Mouse (Mus musculus): ENCODE data around the gene Gm11938. TPM values are rescaled to one million over a fixed set of nuclear protein-coding genes. Genes with fewer than 3 reads are reported as not detected.

Gm11938 gene
- polyA plus RNA-seq, 1 experiment from 2014 or later, result not detected

GRCm38 (mm10) chr11:99559366-99559765 is 43.7 kb downstream of the Gm11938 start, which contains the start of gene Gm11939:
TSS of gene Gm11939 (minus strand) at chr11:99559466.
- WGBS, result 84% methylated on average over 9 of the region's 9 CpGs
- Histone ChIP-seq H3K4me3 (replicated peaks) (no peak within 1 kb of the TSS), H3K4me1 (replicated peaks) (no peaks in the 10 kb centered on the region), H3K9ac (no peak within 1 kb of the TSS), H3K4me2 (replicated peaks) (no peak within 1 kb of the TSS), H3K27me3 (replicated peaks) (no peaks in the 10 kb centered on the region), H3K9me3 (no peaks in the 10 kb centered on the region), H3K27ac (no peak within 1 kb of the TSS), H3K36me3 (no peaks in the 10 kb centered on the region)
- no peak for ATAC-seq

- no peaks in the 10 kb centered on the region for H3K36me3 ChIP-seq
- no peaks in the 10 kb centered on the region for H3K27me3 ChIP-seq (replicated peaks)
- no peak overlapping the region for H3K4me2 ChIP-seq (replicated peaks)
- H3K9ac ChIP-seq, result no peak overlapping the region
- no peak for ATAC-seq
- H3K9me3 ChIP-seq, result no peaks in the 10 kb centered on the region
- WGBS, result 56% methylated on average over 3 of the region's 3 CpGs
- no peak overlapping the region for H3K27ac ChIP-seq
- no peaks in the 10 kb centered on the region for H3K4me1 ChIP-seq (replicated peaks)
- H3K4me3 ChIP-seq (replicated peaks), result no peak overlapping the region
Measured at GRCm38 (mm10) chr11:99557976-99558745, 44.9 kb downstream of the Gm11938 start.

GRCm38 (mm10) chr11:99556753-99557152 is 46.4 kb downstream of the Gm11938 start, which contains the start of gene Krtap3-2:
TSS of gene Krtap3-2 (minus strand) at chr11:99556853.
- Histone ChIP-seq H3K4me1 (replicated peaks) (no peaks in the 10 kb centered on the region), H3K9me3 (no peaks in the 10 kb centered on the region), H3K4me2 (replicated peaks) (no peak within 1 kb of the TSS), H3K4me3 (replicated peaks) (no peak within 1 kb of the TSS), H3K27ac (no peak within 1 kb of the TSS), H3K36me3 (no peaks in the 10 kb centered on the region), H3K27me3 (replicated peaks) (no peaks in the 10 kb centered on the region), H3K9ac (no peak within 1 kb of the TSS)
- WGBS, result 92% methylated on average over 2 of the region's 2 CpGs
- ATAC-seq, result no peak

GRCm38 (mm10) chr11:99556195-99556594 is 46.9 kb downstream of the Gm11938 start:
- H3K36me3 ChIP-seq, result no peaks in the 10 kb centered on the region
- no peak overlapping the region for H3K4me3 ChIP-seq (replicated peaks)
- no peak overlapping the region for H3K4me2 ChIP-seq (replicated peaks)
- H3K27me3 ChIP-seq (replicated peaks), result no peaks in the 10 kb centered on the region
- H3K9ac ChIP-seq, result no peak overlapping the region
- H3K4me1 ChIP-seq (replicated peaks), result no peaks in the 10 kb centered on the region
- H3K27ac ChIP-seq, result no peak overlapping the region
- WGBS, result 88% methylated on average over 2 of the region's 2 CpGs
- H3K9me3 ChIP-seq, result no peaks in the 10 kb centered on the region
- no peak for ATAC-seq

Other genes with a start within 250 kb of the Gm11938 start
- gene Krt28, start 228.4 kb downstream of the Gm11938 start, polyA plus RNA-seq (2015; fragmentation: Nextera tagmentation; extraction: Ambion mirVana), result 0.09 TPM in 1 of 2 replicates, not detected in the other
- gene Krt10, start 213.9 kb downstream of the Gm11938 start, polyA plus RNA-seq (2015; fragmentation: Nextera tagmentation; extraction: Ambion mirVana), result 18.3 and 21.2 TPM in 2 replicates
- gene Krt12, start 181.0 kb downstream of the Gm11938 start, polyA plus RNA-seq (2015; fragmentation: Nextera tagmentation; extraction: Ambion mirVana), result not detected in 2 replicates
- 64.3 and 72.9 TPM in 2 replicates for gene Krt20, start 165.2 kb downstream of the Gm11938 start, polyA plus RNA-seq (2015; fragmentation: Nextera tagmentation; extraction: Ambion mirVana)
- gene Krt23, start 110.2 kb downstream of the Gm11938 start, polyA plus RNA-seq (2015; fragmentation: Nextera tagmentation; extraction: Ambion mirVana), result 12.2 and 13.1 TPM in 2 replicates
- gene Krt39, start 82.0 kb downstream of the Gm11938 start, polyA plus RNA-seq (2015; fragmentation: Nextera tagmentation; extraction: Ambion mirVana), result not detected in 2 replicates
- gene Krt40, start 60.1 kb downstream of the Gm11938 start, polyA plus RNA-seq (2015; fragmentation: Nextera tagmentation; extraction: Ambion mirVana), result not detected in 2 replicates
- not detected in 2 replicates for gene Krtap3-3, start 52.4 kb downstream of the Gm11938 start, polyA plus RNA-seq (2015; fragmentation: Nextera tagmentation; extraction: Ambion mirVana)
- gene Krtap3-2, start 46.5 kb downstream of the Gm11938 start, polyA plus RNA-seq (2015; fragmentation: Nextera tagmentation; extraction: Ambion mirVana), result not detected in 2 replicates
- not detected in 2 replicates for gene Gm11939, start 43.8 kb downstream of the Gm11938 start, polyA plus RNA-seq (2015; fragmentation: Nextera tagmentation; extraction: Ambion mirVana)
- 0.30 TPM in 1 of 2 replicates, not detected in the other for gene Krtap3-1, start 36.7 kb downstream of the Gm11938 start, polyA plus RNA-seq (2015; fragmentation: Nextera tagmentation; extraction: Ambion mirVana)
- gene Krtap1-5, start 22.3 kb downstream of the Gm11938 start, polyA plus RNA-seq (2015; fragmentation: Nextera tagmentation; extraction: Ambion mirVana), result not detected in 2 replicates
- not detected in 2 replicates for gene Krtap1-4, start 19.7 kb downstream of the Gm11938 start, polyA plus RNA-seq (2015; fragmentation: Nextera tagmentation; extraction: Ambion mirVana)
- not detected in 2 replicates for gene Krtap1-3, start 12.0 kb downstream of the Gm11938 start, polyA plus RNA-seq (2015; fragmentation: Nextera tagmentation; extraction: Ambion mirVana)
- gene Krtap9-3, start 5.2 kb downstream of the Gm11938 start, polyA plus RNA-seq (2015; fragmentation: Nextera tagmentation; extraction: Ambion mirVana), result not detected in 2 replicates
- gene Gm11937, start 6.9 kb upstream of the Gm11938 start, polyA plus RNA-seq (2015; fragmentation: Nextera tagmentation; extraction: Ambion mirVana), result not detected in 2 replicates
- not detected in 2 replicates for gene Krtap2-4, start 11.5 kb upstream of the Gm11938 start, polyA plus RNA-seq (2015; fragmentation: Nextera tagmentation; extraction: Ambion mirVana)
- not detected in 2 replicates for gene Gm11562, start 17.1 kb upstream of the Gm11938 start, polyA plus RNA-seq (2015; fragmentation: Nextera tagmentation; extraction: Ambion mirVana)
- gene Krtap4-1, start 24.9 kb upstream of the Gm11938 start, polyA plus RNA-seq (2015; fragmentation: Nextera tagmentation; extraction: Ambion mirVana), result not detected in 2 replicates
- not detected in 2 replicates for gene Krtap4-2, start 31.8 kb upstream of the Gm11938 start, polyA plus RNA-seq (2015; fragmentation: Nextera tagmentation; extraction: Ambion mirVana)
- not detected in 2 replicates for gene Krtap4-7, start 40.8 kb upstream of the Gm11938 start, polyA plus RNA-seq (2015; fragmentation: Nextera tagmentation; extraction: Ambion mirVana)
- not detected in 2 replicates for gene Gm11555, start 46.9 kb upstream of the Gm11938 start, polyA plus RNA-seq (2015; fragmentation: Nextera tagmentation; extraction: Ambion mirVana)
- gene Gm11563, start 55.7 kb upstream of the Gm11938 start, polyA plus RNA-seq (2015; fragmentation: Nextera tagmentation; extraction: Ambion mirVana), result not detected in 2 replicates
- not detected in 2 replicates for gene Krtap4-6, start 62.7 kb upstream of the Gm11938 start, polyA plus RNA-seq (2015; fragmentation: Nextera tagmentation; extraction: Ambion mirVana)
- gene Gm14190, start 87.4 kb upstream of the Gm11938 start, polyA plus RNA-seq (2015; fragmentation: Nextera tagmentation; extraction: Ambion mirVana), result not detected in 2 replicates
- gene Gm14180, start 131.0 kb upstream of the Gm11938 start, polyA plus RNA-seq (2015; fragmentation: Nextera tagmentation; extraction: Ambion mirVana), result not detected in 2 replicates
- not detected in 2 replicates for gene Gm11595, start 169.6 kb upstream of the Gm11938 start, polyA plus RNA-seq (2015; fragmentation: Nextera tagmentation; extraction: Ambion mirVana)
- not detected in 2 replicates for gene Krtap4-8, start 177.4 kb upstream of the Gm11938 start, polyA plus RNA-seq (2015; fragmentation: Nextera tagmentation; extraction: Ambion mirVana)
- not detected in 2 replicates for gene Krtap4-9, start 181.9 kb upstream of the Gm11938 start, polyA plus RNA-seq (2015; fragmentation: Nextera tagmentation; extraction: Ambion mirVana)
- gene Gm11596, start 190.2 kb upstream of the Gm11938 start, polyA plus RNA-seq (2015; fragmentation: Nextera tagmentation; extraction: Ambion mirVana), result not detected in 2 replicates
- not detected in 2 replicates for gene Gm11569, start 195.6 kb upstream of the Gm11938 start, polyA plus RNA-seq (2015; fragmentation: Nextera tagmentation; extraction: Ambion mirVana)
- gene Gm11554, start 201.1 kb upstream of the Gm11938 start, polyA plus RNA-seq (2015; fragmentation: Nextera tagmentation; extraction: Ambion mirVana), result not detected in 2 replicates
- not detected in 2 replicates for gene Krtap4-13, start 206.6 kb upstream of the Gm11938 start, polyA plus RNA-seq (2015; fragmentation: Nextera tagmentation; extraction: Ambion mirVana)
- not detected in 2 replicates for gene Gm11564, start 212.4 kb upstream of the Gm11938 start, polyA plus RNA-seq (2015; fragmentation: Nextera tagmentation; extraction: Ambion mirVana)
- gene 2300003K06Rik, start 234.8 kb upstream of the Gm11938 start, polyA plus RNA-seq (2015; fragmentation: Nextera tagmentation; extraction: Ambion mirVana), result not detected in 2 replicates
- gene Krtap4-16, start 248.3 kb upstream of the Gm11938 start, polyA plus RNA-seq (2015; fragmentation: Nextera tagmentation; extraction: Ambion mirVana), result not detected in 2 replicates

Measured in intestine, embryonic 15.5 days (tissue).